Mouse (Mus musculus) forebrain, embryonic 11.5 days (tissue): Measurements from ENCODE around the gene Zdhhc19. TPM values are rescaled to one million over a fixed set of nuclear protein-coding genes. Genes with fewer than 3 reads are reported as not detected.

Source experiments
- ATAC-seq: fragments of 200-750 bp; cut with Nextera tagmentation; replicated peaks from 2 replicates; pipeline ENCODE4 v1.8.0; 2017; ENCODE audit warnings: moderate TSS enrichment; ENCODE audit not compliant: low FRiP score
- DNase-seq: peaks from one replicate; pipeline ENCODE4 v3.0.0-alpha.2; 2017; ENCODE audit warnings: low spot score
- H3K27ac ChIP-seq: fragments of 300-500 bp; sonication (generic); 2 replicates; pipeline ENCODE4 v1.5.1; 2014; ENCODE audit warnings: low read depth, low read length
- H3K27me3 ChIP-seq: fragments of 300-500 bp; sonication (generic); 2 replicates; pipeline ENCODE4 v1.6.1; 2014; ENCODE audit warnings: mild to moderate bottlenecking, low read length, mixed read lengths; ENCODE audit not compliant: control insufficient read depth, insufficient read depth
- H3K36me3 ChIP-seq: fragments of 300-500 bp; sonication (generic); 2 replicates; pipeline ENCODE4 v1.6.1; 2014; ENCODE audit warnings: mild to moderate bottlenecking, low read length, moderate library complexity, mixed read lengths; ENCODE audit not compliant: control insufficient read depth, insufficient read depth
- H3K4me1 ChIP-seq: fragments of 300-500 bp; sonication (generic); replicated peaks from 2 replicates; pipeline ENCODE4 v1.6.1; 2014; ENCODE audit warnings: low read length, mixed read lengths; ENCODE audit not compliant: control insufficient read depth, insufficient read depth
- H3K4me2 ChIP-seq: fragments of 300-500 bp; sonication (generic); 2 replicates; pipeline ENCODE4 v1.6.1; 2014; ENCODE audit warnings: low read depth, mild to moderate bottlenecking, low read length, moderate library complexity, mixed read lengths; ENCODE audit not compliant: severe bottlenecking
- H3K4me3 ChIP-seq: fragments of 300-500 bp; sonication (generic); 2 replicates; pipeline ENCODE4 v1.5.1; 2014; ENCODE audit warnings: low read depth, low read length
- H3K9ac ChIP-seq: fragments of 300-500 bp; sonication (generic); 2 replicates; pipeline ENCODE4 v1.6.1; 2014; ENCODE audit warnings: low read length
- H3K9me3 ChIP-seq: fragments of 300-500 bp; sonication (generic); 2 replicates; pipeline ENCODE4 v1.6.1; 2016; ENCODE audit warnings: low read length, mixed read lengths; ENCODE audit not compliant: control insufficient read depth
- WGBS: fragments of 180-500 bp; shearing (Covaris S2); extraction: QIAGEN DNeasy Blood & Tissue Kit; methylation state at CpG from one replicate; pipeline ENCODE4 v1.1.7; 2014; 5-methylcytosine and 5-hydroxymethylcytosine counted together
- polyA plus RNA-seq: library from polyadenylated mRNA; unstranded; fragments of >200 nt; fragmentation: Nextera tagmentation; extraction: Ambion mirVana; gene quantifications from 2 replicates; pipeline ENCODE4 v1.2.1, GENCODE M21; 2014

Gene Zdhhc19
- polyA plus RNA-seq, 1 experiment from 2014 or later: not detected

DNA sequence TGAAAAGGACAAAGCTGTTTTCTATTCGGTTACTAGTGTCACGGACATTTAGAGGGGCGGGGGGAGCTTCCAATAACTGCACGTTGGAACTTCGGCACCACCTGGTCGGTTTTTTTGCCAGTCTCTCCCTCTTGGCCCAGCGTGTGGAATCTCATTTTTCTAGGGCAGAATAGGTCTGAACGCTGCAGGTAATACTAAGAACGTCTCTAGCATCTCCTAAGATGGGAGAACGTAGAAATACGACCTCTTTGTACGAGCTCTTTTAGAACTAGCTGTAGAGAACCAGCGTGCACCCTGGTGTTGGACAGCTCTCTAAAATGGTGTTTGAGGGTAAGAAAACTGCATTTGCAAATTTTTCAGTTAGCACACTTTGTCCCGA is 113.3 kb downstream of the Zdhhc19 start:
- DNase-seq (no peak), ATAC-seq (0 out of 2 replicates have a peak, but pooled peaks have one; percentile 1)
- peak overlapping the region; percentile 62 for H3K4me2 ChIP-seq
- H3K27ac ChIP-seq: peak overlapping the region; percentile 89
- WGBS: 0% methylated on average over 14 of the region's 14 CpGs
- peak overlapping the region; percentile 76 for H3K4me3 ChIP-seq
- H3K9ac ChIP-seq: peak overlapping the region; percentile 89
- no peaks in the 10 kb centered on the region for H3K9me3 ChIP-seq
- H3K36me3 ChIP-seq: no peaks in the 10 kb centered on the region
- no peaks in the 10 kb centered on the region for H3K27me3 ChIP-seq
- peaks cover 2% of the 10 kb centered on the region; the same call in 1 of the 2 replicates for H3K4me1 ChIP-seq

GRCm38 (mm10) chr16:32610460-32611255 is 114.6 kb downstream of the Zdhhc19 start:
- H3K9me3 ChIP-seq: no peaks in the 10 kb centered on the region
- no peak for DNase-seq
- ATAC-seq: no peak
- H3K27me3 ChIP-seq: no peaks in the 10 kb centered on the region
- no peaks in the 10 kb centered on the region; the same call in 1 of the 2 replicates for H3K36me3 ChIP-seq
- peak overlapping the region; percentile 62 for H3K4me2 ChIP-seq
- H3K4me1 ChIP-seq: peaks cover 2% of the 10 kb centered on the region; the same call in 1 of the 2 replicates
- peak overlapping the region; percentile 89; the same call in 1 of the 2 replicates for H3K9ac ChIP-seq
- 75% methylated on average over 5 of the region's 5 CpGs for WGBS
- H3K4me3 ChIP-seq: peak overlapping the region; percentile 76
- no peak overlapping the region for H3K27ac ChIP-seq

Other genes with a start within 250 kb of the Zdhhc19 start
- gene Fbxo45, start 249.1 kb upstream of the Zdhhc19 start, polyA plus RNA-seq: 28.0 and 31.1 TPM in 2 replicates
- 17.4 and 20.3 TPM in 2 replicates for gene Wdr53, start 249.0 kb upstream of the Zdhhc19 start, polyA plus RNA-seq
- gene Smco1, start 224.8 kb upstream of the Zdhhc19 start, polyA plus RNA-seq: not detected in 2 replicates
- gene Rnf168, start 218.8 kb upstream of the Zdhhc19 start, polyA plus RNA-seq: 36.6 and 40.9 TPM in 2 replicates
- 24.6 and 28.8 TPM in 2 replicates for gene Ubxn7, start 164.0 kb upstream of the Zdhhc19 start, polyA plus RNA-seq
- gene Tm4sf19, start 95.8 kb upstream of the Zdhhc19 start, polyA plus RNA-seq: not detected in 2 replicates
- 33.1 and 36.1 TPM in 2 replicates for gene Tctex1d2, start 76.6 kb upstream of the Zdhhc19 start, polyA plus RNA-seq
- gene Pcyt1a, start 65.3 kb upstream of the Zdhhc19 start, polyA plus RNA-seq: 41.9 and 45.3 TPM in 2 replicates
- 0.23 and 0.29 TPM in 2 replicates for gene Slc51a, start 8.4 kb upstream of the Zdhhc19 start, polyA plus RNA-seq
- gene Tfrc, start 112.7 kb downstream of the Zdhhc19 start, polyA plus RNA-seq: 68.4 and 73.6 TPM in 2 replicates
- gene Tnk2, start 147.6 kb downstream of the Zdhhc19 start, polyA plus RNA-seq: 11.2 and 12.1 TPM in 2 replicates
- 0.12 TPM in 1 of 2 replicates, not detected in the other for gene Muc4, start 239.6 kb downstream of the Zdhhc19 start, polyA plus RNA-seq